Mouse (Mus musculus) intestine, embryonic 16.5 days (tissue): Measurements from ENCODE around the gene Cep55. TPM values are rescaled to one million over a fixed set of nuclear protein-coding genes. Genes with fewer than 3 reads are reported as not detected.

Experiments
- ATAC-seq: fragments of 200-750 bp; cut with Nextera tagmentation; 2 replicates; pipeline ENCODE4 v1.8.0; 2017; ENCODE audit warnings: moderate TSS enrichment, moderate library complexity
- H3K27ac ChIP-seq: fragments of 300-500 bp; sonication (generic); 2 replicates; pipeline ENCODE4 v1.5.1; 2014; ENCODE audit warnings: mild to moderate bottlenecking, low read length
- H3K27me3 ChIP-seq: fragments of 300-500 bp; sonication (generic); replicated peaks from 2 replicates; pipeline ENCODE4 v1.6.1; 2014; ENCODE audit warnings: low read length, control low read depth, mixed read lengths; ENCODE audit not compliant: control insufficient read depth, insufficient read depth
- H3K36me3 ChIP-seq: fragments of 300-500 bp; sonication (generic); 2 replicates; pipeline ENCODE4 v1.6.1; 2014; ENCODE audit warnings: low read length, control low read depth; ENCODE audit not compliant: control insufficient read depth, insufficient read depth
- H3K4me1 ChIP-seq: fragments of 300-500 bp; sonication (generic); 2 replicates; pipeline ENCODE4 v1.6.1; 2014; ENCODE audit warnings: low read length, control low read depth, mixed read lengths; ENCODE audit not compliant: control insufficient read depth, insufficient read depth
- H3K4me2 ChIP-seq: fragments of 300-500 bp; sonication (generic); 2 replicates; pipeline ENCODE4 v1.6.1; 2014; ENCODE audit warnings: low read depth, low read length, control low read depth
- H3K4me3 ChIP-seq: fragments of 300-500 bp; sonication (generic); 2 replicates; pipeline ENCODE4 v1.5.1; 2014; ENCODE audit warnings: mild to moderate bottlenecking, low read length
- H3K9ac ChIP-seq: fragments of 300-500 bp; sonication (generic); 2 replicates; pipeline ENCODE4 v1.6.1; 2014; ENCODE audit warnings: low read depth, low read length
- H3K9me3 ChIP-seq: fragments of 300-500 bp; sonication (generic); 2 replicates; pipeline ENCODE4 v1.6.1; 2016; ENCODE audit warnings: low read length, control low read depth; ENCODE audit not compliant: control insufficient read depth
- WGBS: fragments of 180-500 bp; shearing (Covaris S2); extraction: QIAGEN DNeasy Blood & Tissue Kit; methylation state at CpG from one replicate; pipeline ENCODE4 v1.1.7; 2014; 5-methylcytosine and 5-hydroxymethylcytosine counted together
- polyA plus RNA-seq: library from polyadenylated mRNA; unstranded; fragments of >200 nt; fragmentation: Nextera tagmentation; extraction: Ambion mirVana; gene quantifications from 2 replicates; pipeline ENCODE4 v1.2.1, GENCODE M21; 2015

Cep55 gene
- polyA plus RNA-seq, 1 experiment from 2014 or later = 21.9 TPM

- 22% methylated on average over 5 of the region's 5 CpGs for WGBS
- peak; percentile 81 for ATAC-seq
- H3K9me3 ChIP-seq = no peaks in the 10 kb centered on the region
- H3K4me1 ChIP-seq = no peaks in the 10 kb centered on the region
- peak overlapping the region; percentile 50; the same call in 1 of the 2 replicates for H3K27ac ChIP-seq
- no peaks in the 10 kb centered on the region for H3K36me3 ChIP-seq
- H3K9ac ChIP-seq = no peak overlapping the region
- no peak overlapping the region for H3K4me3 ChIP-seq
- H3K4me2 ChIP-seq = no peak overlapping the region
- H3K27me3 ChIP-seq = no peaks in the 10 kb centered on the region
Observed at GRCm38 (mm10) chr19:38082931-38083525, 28.2 kb downstream of the Cep55 start.

DNA sequence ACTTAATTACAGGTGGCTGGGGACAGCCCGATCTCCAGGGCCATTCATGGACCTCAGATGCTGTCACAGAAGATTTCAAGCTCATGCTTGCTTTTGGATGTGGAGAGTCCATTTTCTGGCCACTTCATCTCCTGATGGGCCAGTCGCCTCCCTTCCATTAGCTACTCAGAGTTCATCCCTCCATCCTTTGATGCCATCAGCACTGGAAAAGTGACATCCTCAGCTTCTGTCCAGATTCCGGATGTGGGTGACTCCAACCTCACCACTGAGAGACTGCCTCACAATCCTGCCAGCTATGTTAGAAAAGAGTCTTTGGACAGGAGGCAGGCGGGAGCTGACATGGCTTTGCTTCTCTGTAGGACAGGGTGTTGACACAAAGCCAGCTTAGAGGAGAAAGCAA lies 31.0 kb downstream of the Cep55 start:
- no peaks in the 10 kb centered on the region for H3K9me3 ChIP-seq
- H3K4me3 ChIP-seq = no peak overlapping the region
- no peaks in the 10 kb centered on the region for H3K36me3 ChIP-seq
- H3K9ac ChIP-seq = no peak overlapping the region
- H3K27me3 ChIP-seq = no peaks in the 10 kb centered on the region
- no peaks in the 10 kb centered on the region for H3K4me1 ChIP-seq
- ATAC-seq = no peak
- no peak overlapping the region for H3K27ac ChIP-seq
- H3K4me2 ChIP-seq = no peak overlapping the region
- 83% methylated on average over 4 of the region's 4 CpGs for WGBS

GRCm38 (mm10) chr19:38086948-38087551 lies 32.2 kb downstream of the Cep55 start:
- Histone ChIP-seq H3K4me2 (no peak overlapping the region), H3K4me3 (no peak overlapping the region), H3K27ac (no peak overlapping the region), H3K9me3 (no peaks in the 10 kb centered on the region), H3K4me1 (no peaks in the 10 kb centered on the region), H3K27me3 (no peaks in the 10 kb centered on the region), H3K36me3 (no peaks in the 10 kb centered on the region), H3K9ac (no peak overlapping the region)
- ATAC-seq = peak; percentile 84
- WGBS = 42% methylated on average over 11 of the region's 11 CpGs

GRCm38 (mm10) chr19:38089358-38089757 lies 34.5 kb downstream of the Cep55 start:
- Histone ChIP-seq H3K27me3 (no peaks in the 10 kb centered on the region), H3K4me1 (no peaks in the 10 kb centered on the region), H3K4me2 (no peak overlapping the region), H3K27ac (no peak overlapping the region), H3K9me3 (no peaks in the 10 kb centered on the region), H3K4me3 (no peak overlapping the region), H3K36me3 (no peaks in the 10 kb centered on the region), H3K9ac (no peak overlapping the region)
- WGBS = 76% methylated on average over 8 of the region's 8 CpGs
- no peak for ATAC-seq

- H3K9me3 ChIP-seq = no peaks in the 10 kb centered on the region
- H3K4me2 ChIP-seq = no peak overlapping the region
- H3K27me3 ChIP-seq = peaks cover 8% of the 10 kb centered on the region
- H3K36me3 ChIP-seq = no peaks in the 10 kb centered on the region
- peaks cover 2% of the 10 kb centered on the region; the same call in 1 of the 2 replicates for H3K4me1 ChIP-seq
- H3K9ac ChIP-seq = no peak overlapping the region
- H3K4me3 ChIP-seq = no peak overlapping the region
- peak; percentile 61 for ATAC-seq
- WGBS = 30% methylated on average over 4 of the region's 4 CpGs
- no peak overlapping the region for H3K27ac ChIP-seq
Observed at GRCm38 (mm10) chr19:38091512-38091985, 36.7 kb downstream of the Cep55 start.

- H3K27me3 ChIP-seq = peaks cover 29% of the 10 kb centered on the region
- H3K27ac ChIP-seq = no peak overlapping the region
- no peak overlapping the region for H3K9ac ChIP-seq
- peaks cover 8% of the 10 kb centered on the region for H3K4me1 ChIP-seq
- H3K9me3 ChIP-seq = no peaks in the 10 kb centered on the region
- no peaks in the 10 kb centered on the region for H3K36me3 ChIP-seq
- no peak overlapping the region for H3K4me3 ChIP-seq
- WGBS = 21% methylated on average over 4 of the region's 4 CpGs
- H3K4me2 ChIP-seq = no peak overlapping the region
- no peak; the same call in 1 of the 2 replicates for ATAC-seq
Observed at GRCm38 (mm10) chr19:38096231-38096630, 41.4 kb downstream of the Cep55 start.

GRCm38 (mm10) chr19:38096858-38097758 lies 42.3 kb downstream of the Cep55 start, which contains the start of gene Ffar4:
TSS of gene Ffar4 (plus strand) at chr19:38097071.
- WGBS = under 1% methylated on average over 77 of the region's 77 CpGs
- H3K36me3 ChIP-seq = no peaks in the 10 kb centered on the region
- H3K4me1 ChIP-seq = peaks cover 8% of the 10 kb centered on the region
- H3K27ac ChIP-seq = no peak within 1 kb of the TSS
- no peaks in the 10 kb centered on the region for H3K9me3 ChIP-seq
- H3K4me2 ChIP-seq = peak within 1 kb of the TSS; percentile 63
- peak within 1 kb of the TSS; percentile 43 for H3K4me3 ChIP-seq
- peaks cover 29% of the 10 kb centered on the region for H3K27me3 ChIP-seq
- H3K9ac ChIP-seq = peak within 1 kb of the TSS; percentile 58
- ATAC-seq = peak; percentile 83

GRCm38 (mm10) chr19:38107871-38108270 lies 53.1 kb downstream of the Cep55 start:
- H3K4me1 ChIP-seq = 0 out of 2 replicates have a peak, but pooled peaks cover 4% of the 10 kb centered on the region
- 73% methylated on average over 4 of the region's 4 CpGs for WGBS
- no peak overlapping the region for H3K9ac ChIP-seq
- no peak overlapping the region for H3K4me3 ChIP-seq
- no peaks in the 10 kb centered on the region for H3K27me3 ChIP-seq
- H3K27ac ChIP-seq = no peak overlapping the region
- no peaks in the 10 kb centered on the region for H3K9me3 ChIP-seq
- ATAC-seq = peak; percentile 53; the same call in 1 of the 2 replicates
- no peaks in the 10 kb centered on the region for H3K36me3 ChIP-seq
- no peak overlapping the region for H3K4me2 ChIP-seq
